Mouse (Mus musculus) kidney, postnatal 4 days (tissue): ENCODE results near the gene Ndufaf2.
A peak's percentile ranks its signal among the peaks of the same experiment; 100 is the strongest.

Experiments used
- DNase-seq, 2 experiments: peaks; one replicate each; pipeline ENCODE4 v3.0.0; 2021; ENCODE audit warnings: mixed read lengths in 2 of 2

The Ndufaf2 gene

DNA sequence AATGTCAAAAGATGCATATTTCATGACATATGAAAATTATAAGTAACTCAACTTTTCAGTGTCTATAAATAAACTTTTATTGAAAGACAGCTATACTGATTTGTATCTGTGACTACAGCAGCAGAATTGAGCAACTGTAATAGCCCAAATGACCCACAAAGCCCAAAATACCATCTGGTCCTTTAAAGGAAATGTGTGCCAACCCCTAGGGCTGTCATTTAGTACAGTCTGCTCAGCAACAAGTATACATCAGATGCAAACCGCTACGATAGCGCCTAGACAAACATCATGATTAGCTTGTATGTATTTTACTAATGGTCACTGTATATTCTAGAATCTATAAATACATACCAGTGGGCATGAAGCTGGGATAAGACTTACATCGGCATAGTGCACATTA lies 74.3 kb downstream of the Ndufaf2 start:
- DNase-seq: no peak

DNA sequence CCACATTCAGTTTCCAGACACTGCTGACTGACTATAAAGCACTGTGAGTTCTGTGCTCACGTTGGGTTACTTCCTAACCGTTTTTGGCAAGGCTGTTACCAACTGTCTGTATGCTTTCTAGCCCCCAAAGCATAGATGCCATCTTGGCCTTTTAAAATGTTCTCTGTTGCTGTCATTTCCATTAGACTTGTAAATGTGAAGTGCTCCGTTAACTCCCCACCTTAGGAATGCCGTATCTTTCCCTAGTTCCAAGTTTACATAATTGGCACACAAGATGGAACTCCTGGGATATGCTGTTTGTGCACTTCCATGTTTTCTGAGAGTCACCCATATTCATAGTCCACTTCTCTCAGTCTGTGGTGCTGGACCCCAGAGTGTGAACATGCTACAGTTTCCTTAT lies 80.5 kb downstream of the Ndufaf2 start:
- no peak for DNase-seq

- DNase-seq: no peak
Observed at GRCm38 (mm10) chr13:108077476-108077875, 80.9 kb downstream of the Ndufaf2 start.

- no peak for DNase-seq
Observed at GRCm38 (mm10) chr13:108070171-108070570, 88.3 kb downstream of the Ndufaf2 start.

- DNase-seq: no peak
Observed at GRCm38 (mm10) chr13:108069151-108069550, 89.3 kb downstream of the Ndufaf2 start.

- DNase-seq: no peak
Observed at GRCm38 (mm10) chr13:108066021-108066420, 92.4 kb downstream of the Ndufaf2 start.

- no peak for DNase-seq
Observed at GRCm38 (mm10) chr13:108064331-108064730, 94.1 kb downstream of the Ndufaf2 start.

GRCm38 (mm10) chr13:108063374-108064134 lies 94.9 kb downstream of the Ndufaf2 start:
- DNase-seq: peak; percentile 23 to 46

DNA sequence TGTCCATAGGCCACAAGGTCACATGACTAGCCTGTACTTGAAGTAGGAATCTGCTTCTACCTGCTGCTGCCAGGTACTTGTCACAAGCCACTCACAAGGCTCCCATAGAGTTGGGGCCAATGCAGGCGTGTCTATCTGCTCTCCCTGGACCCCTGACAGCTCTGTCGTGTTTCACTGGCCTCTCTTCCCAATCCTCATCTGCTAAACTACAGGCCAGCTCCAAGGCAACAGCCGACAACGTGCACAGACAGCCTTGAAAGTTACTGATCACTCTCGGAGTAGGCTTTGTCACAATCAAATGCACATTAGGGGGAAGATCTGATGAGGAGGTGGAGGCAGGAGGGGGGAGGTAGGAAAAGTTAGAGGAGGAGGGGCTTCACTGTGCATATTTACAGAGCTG lies 95.5 kb downstream of the Ndufaf2 start:
- no peak for DNase-seq

DNA sequence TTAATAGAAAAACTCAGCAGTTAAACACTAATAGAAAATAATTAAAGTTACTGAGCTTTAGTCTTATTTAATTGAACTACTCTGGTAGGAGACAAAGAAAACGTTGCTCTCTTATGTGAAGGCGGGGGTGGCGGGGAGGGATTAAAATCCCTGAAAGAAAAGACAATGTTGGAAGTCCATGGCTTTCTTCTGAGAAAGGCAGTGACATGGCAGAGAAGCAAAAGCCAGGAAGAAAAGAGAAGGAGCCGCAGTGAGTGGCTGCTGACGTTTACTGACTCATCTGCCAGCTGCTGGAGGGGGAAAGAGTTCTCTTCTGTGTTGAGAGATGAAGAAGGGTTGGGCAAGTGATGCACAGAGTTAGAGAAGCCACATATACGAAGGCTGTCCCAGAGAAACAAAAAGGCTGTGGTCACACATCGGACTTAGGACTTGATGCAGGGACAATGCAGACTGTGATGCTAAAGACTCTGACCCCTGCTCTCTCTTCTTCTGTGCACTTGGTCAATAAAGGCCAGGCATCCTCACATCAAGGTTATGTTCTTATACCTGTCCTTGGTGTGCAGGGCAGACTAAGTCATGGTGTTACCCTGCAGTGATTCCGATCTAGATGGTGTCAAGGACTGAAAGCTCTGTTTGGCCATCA lies 97.4 kb downstream of the Ndufaf2 start:
- DNase-seq: peak; percentile 13 to 40

DNA sequence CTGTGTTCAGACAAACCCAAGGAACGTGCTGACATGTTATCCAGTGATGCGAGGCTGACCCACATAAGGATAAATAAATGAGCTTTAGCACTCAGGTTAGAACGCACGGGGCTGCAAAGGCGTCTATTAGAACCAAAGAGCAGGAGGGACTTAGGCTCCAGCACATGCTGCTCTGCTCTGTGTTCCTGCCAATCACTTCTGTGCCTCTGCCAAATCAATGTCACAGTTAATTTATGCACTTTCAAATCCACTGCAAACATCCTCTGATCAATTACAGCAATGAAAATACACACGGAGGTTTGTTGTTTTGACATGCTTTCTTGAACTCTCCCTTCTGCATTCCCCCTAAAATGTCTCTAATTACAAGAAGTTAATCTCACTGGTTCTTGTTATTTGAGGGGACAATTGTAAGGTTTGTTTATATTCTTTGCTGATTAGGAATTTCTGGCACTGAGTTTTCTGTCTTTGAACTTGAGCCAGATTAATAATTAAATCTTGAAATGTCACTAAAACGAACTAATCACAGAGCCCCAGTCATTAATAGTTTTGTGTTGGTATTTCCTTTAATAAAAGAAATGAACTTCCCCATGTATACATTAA lies 98.0 kb downstream of the Ndufaf2 start:
- no peak for DNase-seq

- DNase-seq: peak; percentile 60 to 68
Observed at GRCm38 (mm10) chr13:108056896-108057295, 101.5 kb downstream of the Ndufaf2 start.

GRCm38 (mm10) chr13:108047364-108047763 lies 111.1 kb downstream of the Ndufaf2 start:
- no peak for DNase-seq

DNA sequence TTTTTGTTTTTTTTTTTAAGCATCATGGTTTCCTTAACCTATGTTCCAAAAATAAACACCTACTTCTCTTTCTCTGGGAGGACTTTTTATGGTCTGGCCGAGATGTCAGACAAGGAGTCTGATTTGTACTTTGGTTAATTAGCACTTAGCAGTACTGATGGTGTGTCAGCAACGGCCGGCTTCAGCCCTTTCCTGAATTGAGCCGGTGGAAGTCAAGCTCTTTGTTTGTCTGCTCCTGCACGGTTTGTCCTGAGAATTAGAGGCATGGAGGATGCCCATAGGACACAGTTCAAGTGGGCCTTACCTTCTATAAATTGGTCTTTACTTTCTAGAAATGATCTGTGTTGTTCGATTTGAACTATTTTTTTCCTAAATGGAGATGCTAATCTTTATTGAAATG lies 111.5 kb downstream of the Ndufaf2 start:
- no peak for DNase-seq

DNA sequence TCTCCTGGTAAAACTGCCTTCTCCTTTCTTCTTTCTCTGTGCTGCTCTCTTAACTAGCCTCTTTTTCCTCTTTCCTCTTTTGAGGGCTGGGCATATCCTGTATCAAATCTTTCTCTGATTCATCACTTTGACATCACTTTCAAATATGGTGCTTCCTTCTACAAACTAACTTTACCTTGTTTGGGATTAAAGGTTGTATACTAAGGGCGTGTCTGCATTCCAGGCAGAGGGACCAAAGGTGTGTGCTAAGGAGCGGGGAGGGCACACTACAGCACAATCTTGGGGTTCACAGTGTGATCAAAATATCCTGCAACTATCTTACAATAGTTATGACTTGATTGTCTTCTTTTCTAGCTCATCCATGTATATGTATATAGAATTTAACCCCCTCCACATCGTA lies 112.4 kb downstream of the Ndufaf2 start:
- DNase-seq: no peak

DNA sequence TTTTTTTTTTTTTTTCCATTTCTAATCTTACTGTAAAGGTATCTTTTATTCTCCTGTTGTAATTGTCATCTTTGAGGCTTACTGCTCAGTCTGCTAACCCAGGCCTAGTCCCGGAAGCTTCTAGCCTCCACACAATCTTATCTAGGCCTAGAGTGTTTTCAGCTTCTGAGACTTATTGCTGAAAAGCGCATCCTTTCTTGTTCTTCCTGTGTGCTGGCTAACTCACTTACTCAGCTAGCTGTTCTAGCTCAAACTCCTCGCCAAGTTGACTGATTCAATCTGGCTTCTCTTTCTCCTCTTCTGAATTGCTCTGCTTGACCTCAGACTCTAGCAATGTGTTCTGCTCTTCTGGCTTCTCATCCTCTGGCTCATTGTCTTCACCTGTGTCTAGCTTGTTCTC lies 112.8 kb downstream of the Ndufaf2 start:
- no peak for DNase-seq

GRCm38 (mm10) chr13:108044222-108044941 lies 114.0 kb downstream of the Ndufaf2 start, which contains the start of gene Smim15:
TSS of gene Smim15 (plus strand) at chr13:108044446.
- peak; percentile 93 to 96 for DNase-seq

DNA sequence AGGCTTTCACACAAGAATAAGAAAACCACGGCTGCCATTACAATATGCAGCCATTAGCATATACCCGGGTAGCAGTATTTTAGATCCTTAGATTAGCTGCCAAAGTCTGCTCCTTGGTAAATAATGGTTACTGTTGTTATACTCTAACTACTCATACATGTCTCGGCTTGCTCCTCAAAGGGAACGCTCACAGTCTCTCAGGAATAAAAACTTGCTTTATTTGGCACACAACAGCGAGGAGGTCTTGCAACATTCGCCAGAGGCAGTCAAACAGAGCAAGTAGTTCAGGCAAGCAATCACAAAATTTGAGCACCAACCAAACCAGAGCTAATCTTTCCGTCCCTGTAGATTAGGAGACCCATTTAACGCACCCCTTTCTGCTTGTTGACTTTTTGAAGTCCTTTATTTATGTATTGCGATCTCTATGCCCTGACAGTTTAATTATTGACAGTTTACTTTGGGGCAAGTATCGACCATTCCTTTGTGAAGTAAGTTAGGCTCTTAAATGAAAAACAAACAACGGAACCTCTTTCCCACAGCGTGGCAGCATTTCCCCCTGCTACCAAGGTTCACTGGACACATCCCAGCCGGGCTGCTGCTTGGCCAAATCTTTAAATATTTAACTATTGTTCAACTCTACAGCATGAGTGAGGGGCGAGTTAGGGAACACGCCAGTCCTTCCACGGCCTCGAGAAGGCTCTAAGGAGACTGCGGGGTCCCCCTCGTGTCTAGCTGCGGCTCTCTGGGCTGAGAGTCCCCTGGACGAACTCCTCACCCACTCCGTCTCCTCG lies 114.8 kb downstream of the Ndufaf2 start:
- DNase-seq: peak; percentile 68 to 80

DNA sequence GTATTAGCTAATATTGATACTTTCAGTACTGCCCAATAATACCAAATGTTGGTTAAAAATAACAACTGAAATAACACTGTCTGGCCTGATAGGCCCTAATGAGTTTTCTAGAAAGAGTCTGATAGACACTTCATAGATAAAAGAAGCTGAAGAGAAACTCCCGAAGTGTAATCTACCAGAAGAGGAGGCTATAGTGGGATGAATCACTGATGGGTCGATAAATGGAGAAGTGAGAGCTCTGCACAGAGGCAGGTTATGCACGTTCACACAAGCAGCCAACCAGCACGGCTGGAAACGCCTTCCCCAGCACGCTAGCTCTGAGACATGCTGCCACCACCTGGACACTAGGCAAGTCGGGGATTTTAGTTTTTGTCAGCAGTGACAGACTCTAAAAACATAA lies 117.1 kb downstream of the Ndufaf2 start:
- peak; percentile 76 to 86 for DNase-seq

GRCm38 (mm10) chr13:108040451-108040850 lies 118.0 kb downstream of the Ndufaf2 start:
- DNase-seq: no peak

- no peak for DNase-seq
Observed at GRCm38 (mm10) chr13:108039902-108040301, 118.5 kb downstream of the Ndufaf2 start.

GRCm38 (mm10) chr13:108039375-108039774 lies 119.0 kb downstream of the Ndufaf2 start:
- peak in 1 of 2 experiments; percentile 35 for DNase-seq
